Mouse (Mus musculus) heart, postnatal 0 days (tissue): Measurements from ENCODE around the gene Phf24. TPM values are rescaled to one million over a fixed set of nuclear protein-coding genes. Genes with fewer than 3 reads are reported as not detected.
A peak's percentile ranks its signal among the peaks of the same experiment; 100 is the strongest.

ENCODE experiments used
- ATAC-seq: fragments of 200-750 bp; cut with Nextera tagmentation; 2 replicates; pipeline ENCODE4 v1.8.0; 2017; ENCODE audit warnings: low read depth, moderate number of reproducible peaks, moderate library complexity; ENCODE audit not compliant: insufficient read depth
- DNase-seq: peaks from one replicate; pipeline ENCODE4 v3.0.0-alpha.2; 2016; ENCODE audit warnings: low spot score
- H3K27ac ChIP-seq: fragments of 300-500 bp; sonication (generic); 2 replicates; pipeline ENCODE4 v1.5.1; 2014; ENCODE audit warnings: low read depth, mild to moderate bottlenecking
- H3K27me3 ChIP-seq: fragments of 300-500 bp; sonication (generic); 2 replicates; pipeline ENCODE4 v1.6.1; 2014; ENCODE audit warnings: low read length, mixed read lengths; ENCODE audit not compliant: control insufficient read depth, insufficient read depth
- H3K36me3 ChIP-seq: fragments of 300-500 bp; sonication (generic); replicated peaks from 2 replicates; pipeline ENCODE4 v1.6.1; 2014; ENCODE audit warnings: low read length, mixed read lengths; ENCODE audit not compliant: control insufficient read depth, insufficient read depth
- H3K4me1 ChIP-seq: fragments of 300-500 bp; sonication (generic); 2 replicates; pipeline ENCODE4 v1.6.1; 2014; ENCODE audit warnings: antibody characterized with exemption; ENCODE audit not compliant: control insufficient read depth, insufficient read depth
- H3K4me2 ChIP-seq: fragments of 300-500 bp; sonication (generic); 2 replicates; pipeline ENCODE4 v1.6.1; 2014; ENCODE audit warnings: low read depth, mild to moderate bottlenecking, low read length, moderate library complexity
- H3K4me3 ChIP-seq: fragments of 300-500 bp; sonication (generic); 2 replicates; pipeline ENCODE4 v1.5.1; 2014; ENCODE audit warnings: low read depth, low read length
- H3K9ac ChIP-seq: fragments of 300-500 bp; sonication (generic); replicated peaks from 2 replicates; pipeline ENCODE4 v1.6.1; 2014; ENCODE audit warnings: low read depth, low read length, mixed read lengths
- H3K9me3 ChIP-seq: fragments of 300-500 bp; sonication (generic); replicated peaks from 2 replicates; pipeline ENCODE4 v1.6.1; 2016; ENCODE audit warnings: low read length; ENCODE audit not compliant: control insufficient read depth
- CTCF ChIP-seq: IDR thresholded peaks from 2 replicates; pipeline ENCODE4 v1.5.1; 2016; ENCODE audit warnings: antibody characterized with exemption, control low read depth, low read depth
- EP300 ChIP-seq: IDR thresholded peaks from 2 replicates; pipeline ENCODE4 v1.6.1; 2016; ENCODE audit warnings: antibody characterized with exemption, low read depth
- WGBS: fragments of 180-500 bp; shearing (Covaris S2); extraction: QIAGEN DNeasy Blood & Tissue Kit; methylation state at CpG from one replicate; pipeline ENCODE4 v1.1.7; 2014; 5-methylcytosine and 5-hydroxymethylcytosine counted together
- polyA plus RNA-seq: library from polyadenylated mRNA; unstranded; fragments of >200 nt; fragmentation: Nextera tagmentation; extraction: Ambion mirVana; gene quantifications from 2 replicates; pipeline ENCODE4 v1.2.1, GENCODE M21; 2015
- total RNA-seq: library from RNA; depleted of rRNA; stranded (reverse); fragments of >200 nt; gene quantifications from 2 replicates; pipeline ENCODE4 v1.2.3, GENCODE M21; 2014; ENCODE audit warnings: low replicate concordance

The Phf24 gene
- total and polyA plus RNA-seq, 2 experiments from 2014 or later, result 4.1 to 5.0 TPM

DNA sequence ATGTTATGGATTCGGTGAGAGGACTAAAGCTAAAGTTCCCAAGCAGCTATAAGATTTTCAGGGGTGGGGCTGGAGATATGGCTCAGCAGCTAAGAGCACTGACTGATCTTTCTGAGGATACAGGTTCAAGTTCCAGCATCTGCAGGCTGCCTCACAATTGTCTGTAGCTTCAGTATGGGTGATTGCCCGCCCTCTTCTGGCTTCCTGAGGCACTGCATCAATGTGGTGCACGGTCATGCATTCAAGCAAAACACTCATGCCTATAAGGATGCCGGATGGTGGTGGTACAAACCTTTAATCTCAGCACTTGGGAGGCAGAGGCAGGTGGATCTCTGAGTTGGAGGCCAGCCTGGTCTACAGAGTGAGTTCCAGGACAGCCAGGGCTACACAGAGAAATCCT is 45.1 kb downstream of the Phf24 start:
- Histone ChIP-seq H3K4me1 (peaks cover 11% of the 10 kb centered on the region; the same call in 1 of the 2 replicates), H3K27me3 (no peaks in the 10 kb centered on the region), H3K9me3 (no peaks in the 10 kb centered on the region), H3K27ac (no peak overlapping the region), H3K36me3 (peaks cover 17% of the 10 kb centered on the region), H3K9ac (no peak overlapping the region), H3K4me3 (no peak overlapping the region), H3K4me2 (no peak overlapping the region)
- ATAC-seq, result no peak
- 34% methylated on average over 4 of the region's 4 CpGs for WGBS
- DNase-seq, result no peak
- TF ChIP-seq EP300 (no peak), CTCF (peak; percentile 75)

DNA sequence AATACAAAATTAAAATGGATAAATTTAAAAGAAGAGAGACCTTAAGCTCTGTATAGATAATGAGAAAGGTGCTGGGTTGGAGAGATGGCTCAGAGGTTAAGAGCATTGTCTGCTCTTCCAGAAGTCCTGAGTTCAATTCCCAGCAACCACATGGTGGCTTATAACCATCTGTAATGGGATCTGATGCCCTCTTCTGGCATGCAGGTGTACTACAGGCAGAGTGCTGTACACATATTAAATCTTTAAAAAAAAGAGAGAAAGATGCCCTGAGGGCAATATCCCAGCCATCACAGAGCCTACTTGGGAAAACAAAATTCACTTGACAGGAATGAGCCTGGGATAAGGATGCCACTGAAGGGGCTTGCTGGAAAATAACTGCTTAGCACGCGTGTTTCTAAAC is 47.0 kb downstream of the Phf24 start:
- Histone ChIP-seq H3K4me1 (peaks cover 11% of the 10 kb centered on the region; the same call in 1 of the 2 replicates), H3K27me3 (no peaks in the 10 kb centered on the region), H3K9me3 (no peaks in the 10 kb centered on the region), H3K9ac (no peak overlapping the region), H3K4me2 (no peak overlapping the region), H3K4me3 (no peak overlapping the region), H3K36me3 (no peaks in the 10 kb centered on the region), H3K27ac (no peak overlapping the region)
- no peak for DNase-seq
- 43% methylated on average over 2 of the region's 2 CpGs for WGBS
- no peak for ATAC-seq
- TF ChIP-seq EP300 (no peak), CTCF (peak; percentile 12; the same call in 1 of the 2 replicates)

DNA sequence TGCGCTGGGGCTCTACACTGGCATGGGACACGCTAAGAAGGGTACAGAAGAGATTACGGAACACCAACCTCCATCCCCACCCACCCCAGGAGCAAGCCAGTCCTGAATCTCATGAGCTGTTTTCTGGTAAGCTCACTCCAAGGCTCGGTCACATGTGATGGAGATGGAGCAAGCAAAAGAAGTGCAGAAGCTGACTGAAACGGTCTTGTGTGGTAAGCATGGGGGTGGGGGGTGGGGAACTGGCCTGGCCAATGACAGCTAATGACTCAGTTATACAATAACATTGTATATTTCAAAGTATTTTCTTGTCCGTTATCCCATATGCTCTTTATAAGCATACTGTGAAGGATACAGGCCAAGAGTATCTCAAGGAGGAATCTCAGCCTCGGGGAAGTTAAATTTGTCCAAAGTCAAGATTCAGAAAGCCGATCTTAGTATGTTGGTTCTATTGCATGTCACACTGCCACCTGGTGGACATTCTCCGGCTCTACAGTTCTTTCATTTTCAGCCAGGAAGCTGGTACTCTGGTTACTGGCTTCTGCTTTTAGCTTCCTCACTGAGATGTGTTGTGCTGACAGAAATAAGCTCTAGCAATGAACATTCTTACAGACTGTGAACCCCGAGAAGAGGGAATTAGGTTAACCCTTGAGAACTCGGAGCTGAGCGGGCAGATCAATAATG is 48.7 kb downstream of the Phf24 start:
- Histone ChIP-seq H3K27me3 (no peaks in the 10 kb centered on the region), H3K4me2 (peak overlapping the region; percentile 46), H3K4me3 (no peak overlapping the region), H3K9me3 (no peaks in the 10 kb centered on the region), H3K4me1 (0 out of 2 replicates have a peak, but pooled peaks cover 3% of the 10 kb centered on the region), H3K27ac (no peak overlapping the region), H3K36me3 (no peaks in the 10 kb centered on the region), H3K9ac (no peak overlapping the region)
- ATAC-seq (peak; percentile 49; the same call in 1 of the 2 replicates), DNase-seq (peak; percentile 63)
- 12% methylated on average over 12 of the region's 12 CpGs for WGBS
- peak; percentile 79 for TF ChIP-seq CTCF
- TF ChIP-seq EP300, result no peak

DNA sequence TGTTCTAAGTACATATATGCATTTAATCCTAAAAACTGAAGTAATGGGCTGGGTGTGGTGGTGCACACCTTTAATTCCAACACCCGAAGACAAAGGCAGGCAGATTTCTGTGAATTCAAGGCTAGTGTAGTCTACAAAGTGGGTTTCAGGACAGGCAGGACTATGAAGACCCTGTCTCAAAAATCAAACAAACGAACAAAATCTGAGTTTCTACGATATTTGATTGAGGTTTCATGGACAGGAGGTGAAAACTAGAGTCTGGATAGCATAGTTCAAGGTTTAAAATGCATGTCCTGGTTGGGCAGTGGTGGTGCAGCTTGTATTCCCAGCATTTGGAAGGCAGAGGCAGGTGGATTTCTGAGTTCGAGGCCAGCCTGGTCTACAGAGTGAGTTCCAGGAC is 52.8 kb downstream of the Phf24 start, which contains the start of gene 1700022I11Rik:
Gene 1700022I11Rik (plus strand): TSS at position 301 of the 400 bp plus-strand sequence.
- Histone ChIP-seq H3K36me3 (no peaks in the 10 kb centered on the region), H3K9ac (no peak within 1 kb of the TSS), H3K9me3 (no peaks in the 10 kb centered on the region), H3K4me1 (peaks cover 6% of the 10 kb centered on the region; the same call in 1 of the 2 replicates), H3K27me3 (no peaks in the 10 kb centered on the region), H3K4me2 (no peak within 1 kb of the TSS), H3K27ac (no peak within 1 kb of the TSS), H3K4me3 (no peak within 1 kb of the TSS)
- ATAC-seq (no peak), DNase-seq (no peak)
- 84% methylated on average over 4 of the region's 4 CpGs for WGBS
- no peak for TF ChIP-seq CTCF
- no peak for TF ChIP-seq EP300

- Histone ChIP-seq H3K36me3 (0 out of 2 replicates have a peak, but pooled peaks cover 4% of the 10 kb centered on the region), H3K4me2 (no peak overlapping the region), H3K4me1 (peaks cover 6% of the 10 kb centered on the region; the same call in 1 of the 2 replicates), H3K4me3 (no peak overlapping the region), H3K9ac (no peak overlapping the region), H3K27me3 (no peaks in the 10 kb centered on the region), H3K27ac (no peak overlapping the region), H3K9me3 (no peaks in the 10 kb centered on the region)
- DNase-seq (no peak), ATAC-seq (no peak)
- 71% methylated on average over 4 of the region's 4 CpGs for WGBS
- TF ChIP-seq EP300, result no peak
- no peak for TF ChIP-seq CTCF
Measured at GRCm38 (mm10) chr4:42972952-42973351, 56.5 kb downstream of the Phf24 start.

GRCm38 (mm10) chr4:42973868-42974267 is 57.4 kb downstream of the Phf24 start:
- TF ChIP-seq EP300, result no peak
- TF ChIP-seq CTCF, result no peak

More at GRCm38 (mm10) chr4:42973868-42974267, 57.4 kb downstream of the Phf24 start:
- Histone ChIP-seq H3K9me3 (no peaks in the 10 kb centered on the region), H3K27ac (no peak overlapping the region), H3K4me2 (no peak overlapping the region), H3K36me3 (peaks cover 13% of the 10 kb centered on the region; the same call in 1 of the 2 replicates), H3K9ac (no peak overlapping the region), H3K4me3 (no peak overlapping the region), H3K27me3 (no peaks in the 10 kb centered on the region), H3K4me1 (peaks cover 6% of the 10 kb centered on the region; the same call in 1 of the 2 replicates)
- DNase-seq (no peak), ATAC-seq (no peak)
- WGBS, result 36% methylated on average over 5 of the region's 5 CpGs
